Mouse (Mus musculus) kidney, adult 18-20 months (tissue): ENCODE results near the gene Wfdc3.

Source experiments
- DNase-seq: peaks from one replicate; pipeline ENCODE4 v3.0.0; 2021

Wfdc3 gene

GRCm38 (mm10) chr2:164745843-164746479 is at the start of gene Wfdc3, which contains the start of gene Dnttip1:
TSS of gene Wfdc3 (minus strand) at chr2:164745931.
TSS of gene Dnttip1 (plus strand) at chr2:164745983.
- DNase-seq = peak; percentile 95

GRCm38 (mm10) chr2:164794293-164794692 is 48.6 kb upstream of the Wfdc3 start:
- peak; percentile 85 for DNase-seq

GRCm38 (mm10) chr2:164793772-164794171 is 48.0 kb upstream of the Wfdc3 start:
- DNase-seq = no peak

- peak; percentile 73 for DNase-seq
Observed at GRCm38 (mm10) chr2:164793236-164793635, 47.5 kb upstream of the Wfdc3 start.

GRCm38 (mm10) chr2:164792400-164793190 is 46.9 kb upstream of the Wfdc3 start:
- no peak for DNase-seq

- DNase-seq = no peak
Observed at GRCm38 (mm10) chr2:164791841-164792261, 46.1 kb upstream of the Wfdc3 start.

GRCm38 (mm10) chr2:164790451-164790850 is 44.7 kb upstream of the Wfdc3 start:
- DNase-seq = no peak

GRCm38 (mm10) chr2:164788411-164788810 is 42.7 kb upstream of the Wfdc3 start:
- no peak for DNase-seq

- no peak for DNase-seq
Observed at GRCm38 (mm10) chr2:164787779-164788178, 42.0 kb upstream of the Wfdc3 start.

- no peak for DNase-seq
Observed at GRCm38 (mm10) chr2:164787032-164787431, 41.3 kb upstream of the Wfdc3 start.

GRCm38 (mm10) chr2:164786388-164786885 is 40.7 kb upstream of the Wfdc3 start:
- DNase-seq = no peak

GRCm38 (mm10) chr2:164785481-164786387 is 40.0 kb upstream of the Wfdc3 start, which contains the start of gene Snx21:
TSS of gene Snx21 (plus strand) at chr2:164785823.
- DNase-seq = peak; percentile 93

- DNase-seq = no peak
Observed at GRCm38 (mm10) chr2:164784869-164785420, 39.2 kb upstream of the Wfdc3 start.

GRCm38 (mm10) chr2:164783926-164784581 is 38.3 kb upstream of the Wfdc3 start:
- DNase-seq = no peak

- no peak for DNase-seq
Observed at GRCm38 (mm10) chr2:164781876-164782275, 36.1 kb upstream of the Wfdc3 start.

GRCm38 (mm10) chr2:164779481-164780086 is 33.9 kb upstream of the Wfdc3 start, which contains the start of gene Tnnc2:
TSS of gene Tnnc2 (minus strand) at chr2:164779967.
- no peak for DNase-seq

- no peak for DNase-seq
Observed at GRCm38 (mm10) chr2:164778809-164779208, 33.1 kb upstream of the Wfdc3 start.

- DNase-seq = no peak
Observed at GRCm38 (mm10) chr2:164778015-164778287, 32.2 kb upstream of the Wfdc3 start.

GRCm38 (mm10) chr2:164777246-164778014 is 31.7 kb upstream of the Wfdc3 start:
- no peak for DNase-seq

GRCm38 (mm10) chr2:164776801-164777200 is 31.1 kb upstream of the Wfdc3 start:
- DNase-seq = no peak

GRCm38 (mm10) chr2:164776130-164776529 is 30.4 kb upstream of the Wfdc3 start:
- DNase-seq = no peak
